Mouse (Mus musculus) limb, embryonic 11.5 days (tissue): ENCODE measurements at regions not wholly inside any gene's neighbourhood (a gene's known extent, or its start where the extent isn't known, plus 50 kb on each side); places are given as distances from the start of the nearest gene placed in this dataset.

Experiments
- ATAC-seq: fragments of 200-750 bp; cut with Nextera tagmentation; 2 replicates; pipeline ENCODE4 v1.8.0; 2017; ENCODE audit warnings: low read depth; ENCODE audit not compliant: insufficient number of reproducible peaks, low FRiP score, low TSS enrichment
- DNase-seq: peaks from one replicate; pipeline ENCODE4 v3.0.0-alpha.2; 2015; ENCODE audit warnings: low spot score
- H3K27ac ChIP-seq: fragments of 300-500 bp; sonication (generic); replicated peaks from 2 replicates; pipeline ENCODE4 v1.5.1; 2014; ENCODE audit warnings: low read depth, mild to moderate bottlenecking, low read length
- H3K27me3 ChIP-seq: fragments of 300-500 bp; sonication (generic); 2 replicates; pipeline ENCODE4 v1.6.1; 2014; ENCODE audit warnings: mild to moderate bottlenecking, low read length, mixed read lengths; ENCODE audit not compliant: control insufficient read depth, insufficient read depth
- H3K36me3 ChIP-seq: fragments of 300-500 bp; sonication (generic); 2 replicates; pipeline ENCODE4 v1.6.1; 2014; ENCODE audit warnings: mild to moderate bottlenecking, low read length, moderate library complexity, mixed read lengths; ENCODE audit not compliant: control insufficient read depth, insufficient read depth
- H3K4me1 ChIP-seq: fragments of 300-500 bp; sonication (generic); 2 replicates; pipeline ENCODE4 v1.6.1; 2014; ENCODE audit warnings: low read length, mixed read lengths; ENCODE audit not compliant: control insufficient read depth, insufficient read depth
- H3K4me2 ChIP-seq: fragments of 300-500 bp; sonication (generic); 2 replicates; pipeline ENCODE4 v1.6.1; 2014; ENCODE audit warnings: low read depth, mild to moderate bottlenecking, moderate library complexity; ENCODE audit not compliant: severe bottlenecking
- H3K4me3 ChIP-seq: fragments of 300-500 bp; sonication (generic); 2 replicates; pipeline ENCODE4 v1.5.1; 2014; ENCODE audit warnings: low read depth, low read length
- H3K9ac ChIP-seq: fragments of 300-500 bp; sonication (generic); 2 replicates; pipeline ENCODE4 v1.6.1; 2014; ENCODE audit warnings: mild to moderate bottlenecking, low read length
- H3K9me3 ChIP-seq: fragments of 300-500 bp; sonication (generic); 2 replicates; pipeline ENCODE4 v1.6.1; 2016; ENCODE audit warnings: low read length; ENCODE audit not compliant: control insufficient read depth
- whole genome bisulfite sequencing: fragments of 180-500 bp; shearing (Covaris S2); extraction: QIAGEN DNeasy Blood & Tissue Kit; methylation state at CpG from one replicate; pipeline ENCODE4 v1.1.7; 2014; 5-methylcytosine and 5-hydroxymethylcytosine counted together

- Histone ChIP-seq H3K27ac (no peak overlapping the region), H3K27me3 (no peaks in the 10 kb centered on the region), H3K36me3 (no peaks in the 10 kb centered on the region), H3K9ac (no peak overlapping the region), H3K9me3 (no peaks in the 10 kb centered on the region), H3K4me2 (no peak overlapping the region), H3K4me1 (no peaks in the 10 kb centered on the region), H3K4me3 (no peak overlapping the region)
- DNase-seq (no peak), ATAC-seq (no peak)
- 78% methylated on average over 5 of the region's 5 CpGs for WGBS
Measured at GRCm38 (mm10) chr15:96816997-96817570, 117.6 kb upstream of the Slc38a2 start.

DNA sequence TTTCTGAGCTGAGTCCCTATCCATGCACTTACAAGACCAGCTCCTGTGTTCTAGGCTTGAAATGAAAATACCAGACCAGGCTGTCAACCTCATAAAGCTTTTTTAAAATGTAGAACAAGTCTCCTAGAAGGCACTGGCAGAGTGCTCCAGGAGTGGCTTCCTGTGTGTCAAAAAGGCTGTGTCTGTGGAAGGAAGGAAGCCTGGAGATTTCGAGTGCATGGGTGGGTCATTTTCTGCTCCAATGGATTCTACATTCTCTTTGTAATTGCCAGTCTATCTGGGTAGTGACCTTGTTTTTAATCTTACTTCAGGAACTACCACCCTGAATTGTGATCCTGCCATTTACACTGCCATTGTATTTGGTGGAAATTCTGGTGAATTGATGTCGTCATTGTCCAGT, 113.9 kb upstream of the Slc38a2 start:
- Histone ChIP-seq H3K36me3 (no peaks in the 10 kb centered on the region), H3K4me1 (no peaks in the 10 kb centered on the region), H3K27ac (no peak overlapping the region), H3K9ac (no peak overlapping the region), H3K4me3 (no peak overlapping the region), H3K9me3 (peaks cover 2% of the 10 kb centered on the region; the same call in 1 of the 2 replicates), H3K27me3 (no peaks in the 10 kb centered on the region), H3K4me2 (no peak overlapping the region)
- 88% methylated on average over 2 of the region's 2 CpGs for WGBS
- ATAC-seq (no peak), DNase-seq (no peak)

DNA sequence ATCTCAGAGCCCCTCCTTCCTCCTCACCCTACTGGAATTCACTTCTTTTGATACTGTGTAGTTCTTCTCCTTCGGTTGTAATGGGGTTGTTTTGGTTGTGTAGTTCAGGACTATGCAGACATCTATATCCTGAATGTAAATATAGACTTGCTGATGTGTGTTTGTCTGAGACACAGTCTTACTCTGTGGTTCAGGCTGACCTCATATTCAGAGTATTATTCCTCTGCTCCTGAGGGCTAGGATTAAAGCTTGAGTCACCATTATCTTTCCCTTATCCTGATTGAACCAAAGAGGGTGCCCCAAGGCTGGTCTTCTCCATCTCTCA, 103.2 kb upstream of the Slc38a2 start:
- H3K9me3 ChIP-seq: no peaks in the 10 kb centered on the region
- DNase-seq: no peak
- ATAC-seq: no peak
- no peaks in the 10 kb centered on the region for H3K4me1 ChIP-seq
- no peaks in the 10 kb centered on the region for H3K27me3 ChIP-seq
- WGBS: 87% methylated on average over 1 of the region's 1 CpGs
- no peak overlapping the region for H3K4me3 ChIP-seq
- H3K4me2 ChIP-seq: no peak overlapping the region
- no peak overlapping the region for H3K27ac ChIP-seq
- no peak overlapping the region for H3K9ac ChIP-seq
- H3K36me3 ChIP-seq: no peaks in the 10 kb centered on the region

GRCm38 (mm10) chr15:96802034-96802728, 102.7 kb upstream of the Slc38a2 start:
- ATAC-seq: no peak
- no peak for DNase-seq
- no peak overlapping the region for H3K4me3 ChIP-seq
- WGBS: 84% methylated on average over 9 of the region's 9 CpGs
- no peak overlapping the region for H3K27ac ChIP-seq
- no peaks in the 10 kb centered on the region for H3K4me1 ChIP-seq
- no peaks in the 10 kb centered on the region for H3K9me3 ChIP-seq
- H3K27me3 ChIP-seq: no peaks in the 10 kb centered on the region
- H3K4me2 ChIP-seq: no peak overlapping the region
- no peak overlapping the region for H3K9ac ChIP-seq
- no peaks in the 10 kb centered on the region for H3K36me3 ChIP-seq

DNA sequence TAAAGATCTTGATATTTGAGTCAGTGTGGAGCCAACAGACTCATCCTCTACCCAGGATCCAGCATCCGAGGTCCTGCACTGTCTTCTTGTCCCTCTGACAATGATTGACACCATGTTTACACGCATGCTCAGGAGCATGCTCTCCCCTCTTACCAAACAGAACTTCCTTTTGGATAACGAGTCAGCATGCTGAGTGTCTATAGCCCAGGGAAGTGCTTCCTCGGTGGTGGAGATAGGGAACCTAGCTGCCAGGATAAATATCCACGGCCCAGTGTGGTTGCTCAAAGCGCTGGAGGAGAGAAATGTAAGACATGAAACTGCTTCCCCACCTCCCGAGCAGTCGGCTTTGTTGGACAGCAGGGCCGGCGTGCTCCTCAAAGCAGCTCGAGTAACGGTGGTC, 99.7 kb upstream of the Slc38a2 start:
- H3K4me2 ChIP-seq: no peak overlapping the region
- H3K4me1 ChIP-seq: no peaks in the 10 kb centered on the region
- H3K36me3 ChIP-seq: no peaks in the 10 kb centered on the region
- ATAC-seq (no peak), DNase-seq (no peak)
- no peaks in the 10 kb centered on the region for H3K27me3 ChIP-seq
- no peak overlapping the region for H3K9ac ChIP-seq
- no peaks in the 10 kb centered on the region for H3K9me3 ChIP-seq
- H3K27ac ChIP-seq: no peak overlapping the region
- 80% methylated on average over 12 of the region's 12 CpGs for WGBS
- H3K4me3 ChIP-seq: no peak overlapping the region

GRCm38 (mm10) chr15:96797615-96798270, 98.2 kb upstream of the Slc38a2 start:
- Histone ChIP-seq H3K4me1 (no peaks in the 10 kb centered on the region), H3K4me3 (no peak overlapping the region), H3K9me3 (no peaks in the 10 kb centered on the region), H3K9ac (no peak overlapping the region), H3K27me3 (no peaks in the 10 kb centered on the region), H3K4me2 (no peak overlapping the region), H3K27ac (no peak overlapping the region), H3K36me3 (no peaks in the 10 kb centered on the region)
- ATAC-seq (no peak), DNase-seq (no peak)
- 82% methylated on average over 4 of the region's 4 CpGs for WGBS

DNA sequence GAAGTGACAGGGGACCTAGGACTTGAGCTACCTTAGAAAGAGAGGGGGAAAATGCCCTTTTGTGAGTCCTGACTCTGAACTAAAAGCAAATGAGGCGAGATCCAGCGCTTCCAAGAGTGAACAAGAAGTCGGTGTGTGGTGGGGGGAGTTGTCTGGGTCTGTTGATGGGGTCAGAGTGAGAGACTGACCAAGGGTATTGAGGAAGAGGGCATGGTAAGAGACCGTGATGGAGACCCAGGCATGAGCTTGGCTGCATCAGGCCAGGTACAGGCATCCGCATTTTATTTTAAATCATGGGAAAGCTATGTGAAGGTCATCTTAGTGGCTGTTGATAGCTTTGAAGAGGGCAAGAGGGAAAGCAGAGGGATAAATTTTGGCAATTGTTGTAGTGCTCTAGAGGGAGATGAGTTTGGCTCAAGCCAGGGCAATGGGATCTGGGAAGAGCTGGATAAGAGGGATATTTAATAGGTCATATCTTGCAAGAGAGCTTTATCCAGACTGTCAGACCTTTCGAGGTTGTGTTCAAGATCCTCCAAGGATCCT, 94.7 kb upstream of the Slc38a2 start:
- H3K27ac ChIP-seq: no peak overlapping the region
- 90% methylated on average over 6 of the region's 6 CpGs for WGBS
- ATAC-seq (no peak), DNase-seq (no peak)
- no peak overlapping the region for H3K9ac ChIP-seq
- H3K27me3 ChIP-seq: no peaks in the 10 kb centered on the region
- no peaks in the 10 kb centered on the region for H3K36me3 ChIP-seq
- H3K4me1 ChIP-seq: no peaks in the 10 kb centered on the region
- H3K4me3 ChIP-seq: no peak overlapping the region
- H3K9me3 ChIP-seq: no peaks in the 10 kb centered on the region
- H3K4me2 ChIP-seq: no peak overlapping the region

- no peaks in the 10 kb centered on the region for H3K36me3 ChIP-seq
- no peak overlapping the region for H3K27ac ChIP-seq
- DNase-seq: no peak
- H3K4me2 ChIP-seq: no peak overlapping the region
- no peaks in the 10 kb centered on the region for H3K9me3 ChIP-seq
- H3K4me1 ChIP-seq: no peaks in the 10 kb centered on the region
- H3K4me3 ChIP-seq: no peak overlapping the region
- H3K27me3 ChIP-seq: no peaks in the 10 kb centered on the region
- ATAC-seq: no peak
- H3K9ac ChIP-seq: no peak overlapping the region
- 95% methylated on average over 15 of the region's 15 CpGs for WGBS
Measured at GRCm38 (mm10) chr15:96793251-96793650, 93.7 kb upstream of the Slc38a2 start.
